28 mouse cellular contexts compared by ENCODE assay signal in genomic region chr13:102526621-102527140, GRCm38 (mm10).
A peak's percentile ranks its signal among the peaks of the same experiment; 100 is the strongest.
DNase-seq lines count a peak whose midpoint lies in the region; ATAC-seq and TF ChIP-seq lines count a peak whose summit lies in the region.
"Had no signal": no experiment of that assay in that cellular context is flagged by ENCODE, and none has a peak within 500 bp of the region (broad histone marks: within the 10 kb centered on the region; RNA-seq: fewer than 3 reads in every experiment).

No protein-coding gene starts in this region.

- no peak overlapping the region for H3K27ac ChIP-seq in heart, postnatal 0 days (ENCODE audit: low read depth)
- no peak overlapping the region for H3K27ac ChIP-seq in midbrain, embryonic 11.5 days (ENCODE audit: low read depth, low read length)
- no peak overlapping the region for H3K27ac ChIP-seq in midbrain, embryonic 16.5 days (ENCODE audit: low read length)
- H3K27ac ChIP-seq: embryonic facial prominence, embryonic 10.5 days; embryonic facial prominence, embryonic 13.5 days; forebrain, embryonic 12.5 days; forebrain, embryonic 15.5 days; heart, adult 2 months; hindbrain, embryonic 12.5 days; intestine, embryonic 15.5 days had no signal

- H3K36me3 ChIP-seq in heart, postnatal 0 days (replicated peaks; ENCODE audit: control insufficient read depth, insufficient read depth, low read length), result no peaks in the 10 kb centered on the region
- no peaks in the 10 kb centered on the region for H3K36me3 ChIP-seq in midbrain, embryonic 11.5 days (ENCODE audit: control insufficient read depth, insufficient read depth, low read length)
- H3K36me3 ChIP-seq in midbrain, embryonic 16.5 days (ENCODE audit: control insufficient read depth, insufficient read depth, low read length), result no peaks in the 10 kb centered on the region
- H3K36me3 ChIP-seq: embryonic facial prominence, embryonic 10.5 days; embryonic facial prominence, embryonic 13.5 days; forebrain, embryonic 12.5 days; forebrain, embryonic 15.5 days; hindbrain, embryonic 12.5 days; intestine, embryonic 15.5 days had no signal

- no peak for TF ChIP-seq EP300 in heart, postnatal 0 days (IDR thresholded peaks at IDR 0.05; ENCODE audit: low read depth)

- H3K9ac ChIP-seq in heart, postnatal 0 days (replicated peaks; ENCODE audit: low read depth, low read length), result no peak overlapping the region
- no peak overlapping the region for H3K9ac ChIP-seq in midbrain, embryonic 11.5 days (ENCODE audit: low read length)
- H3K9ac ChIP-seq in midbrain, embryonic 16.5 days (ENCODE audit: low read depth, low read length), result no peak overlapping the region
- H3K9ac ChIP-seq: embryonic facial prominence, embryonic 13.5 days; forebrain, embryonic 12.5 days; forebrain, embryonic 15.5 days; hindbrain, embryonic 12.5 days; intestine, embryonic 15.5 days had no signal

- TF ChIP-seq CTCF in heart, postnatal 0 days (IDR thresholded peaks at IDR 0.05; ENCODE audit: low read depth), result no peak

- 46% methylated on average over 11 of the region's 11 CpGs for WGBS in heart, postnatal 0 days
- 78% methylated on average over 11 of the region's 11 CpGs for WGBS in midbrain, embryonic 11.5 days
- 76% methylated on average over 11 of the region's 11 CpGs for WGBS in midbrain, embryonic 16.5 days

- no peak overlapping the region for H3K4me2 ChIP-seq in heart, postnatal 0 days (ENCODE audit: low read depth, low read length)
- H3K4me2 ChIP-seq in midbrain, embryonic 11.5 days, result no peak overlapping the region
- no peak overlapping the region for H3K4me2 ChIP-seq in midbrain, embryonic 16.5 days (ENCODE audit: low read length)
- H3K4me2 ChIP-seq: embryonic facial prominence, embryonic 13.5 days; forebrain, embryonic 12.5 days; forebrain, embryonic 15.5 days; heart, embryonic 11.5 days; hindbrain, embryonic 12.5 days; intestine, embryonic 15.5 days had no signal

- intact Hi-C loops in heart, postnatal 14 days (cut with DNase I), result loop anchor here (10.0 kb wide), 1 partner anchor 118 kb away; no protein-coding TSS in a partner anchor

- 0 out of 2 replicates have a peak, but pooled peaks cover 18% of the 10 kb centered on the region for H3K4me1 ChIP-seq in heart, postnatal 0 days (ENCODE audit: control insufficient read depth, insufficient read depth)
- no peaks in the 10 kb centered on the region for H3K4me1 ChIP-seq in midbrain, embryonic 11.5 days (ENCODE audit: control insufficient read depth, insufficient read depth, low read length)
- no peaks in the 10 kb centered on the region for H3K4me1 ChIP-seq in midbrain, embryonic 16.5 days (ENCODE audit: control insufficient read depth, insufficient read depth, low read length)
- H3K4me1 ChIP-seq: embryonic facial prominence, embryonic 10.5 days; embryonic facial prominence, embryonic 13.5 days; forebrain, embryonic 12.5 days; forebrain, embryonic 15.5 days; hindbrain, embryonic 12.5 days; intestine, embryonic 15.5 days had no signal

- no peak for DNase-seq in heart, postnatal 0 days (ENCODE audit: low spot score)
- DNase-seq in heart, postnatal 14 days, result no peak
- DNase-seq in midbrain, embryonic 11.5 days (ENCODE audit: low spot score, missing footprints), result peak; percentile 44
- DNase-seq in adipocyte (ENCODE audit: low spot score), result peak; percentile 20
- DNase-seq in urinary bladder, postnatal 36 days (ENCODE audit: low spot score in 2 of 2), result no peak
- no peak for DNase-seq in kidney, postnatal 25 days
- DNase-seq: adrenal gland, adult 2 months; adrenal gland, postnatal 14 days; cerebellum, adult 11-12 months; cerebellum, adult 8-10 months; cerebellum, postnatal 10 days; cerebellum, postnatal 36 days; embryo, embryonic 11 days; gastrocnemius, postnatal 25 days; heart, adult 2 months; heart, postnatal 10 days; heart, postnatal 4 days had no signal

- no peaks in the 10 kb centered on the region for H3K27me3 ChIP-seq in heart, postnatal 0 days (ENCODE audit: control insufficient read depth, insufficient read depth, low read length)
- no peaks in the 10 kb centered on the region for H3K27me3 ChIP-seq in midbrain, embryonic 11.5 days (ENCODE audit: control insufficient read depth, insufficient read depth, low read length)
- no peaks in the 10 kb centered on the region for H3K27me3 ChIP-seq in midbrain, embryonic 16.5 days (ENCODE audit: control insufficient read depth, insufficient read depth, low read depth, low read length)
- H3K27me3 ChIP-seq: embryonic facial prominence, embryonic 13.5 days; forebrain, embryonic 12.5 days; forebrain, embryonic 15.5 days; hindbrain, embryonic 12.5 days; intestine, embryonic 15.5 days; Patski had no signal

- no peak overlapping the region for H3K4me3 ChIP-seq in heart, postnatal 0 days (ENCODE audit: low read depth, low read length)
- no peak overlapping the region for H3K4me3 ChIP-seq in midbrain, embryonic 11.5 days (ENCODE audit: low read depth, low read length)
- no peak overlapping the region for H3K4me3 ChIP-seq in midbrain, embryonic 16.5 days (ENCODE audit: low read depth, low read length)
- H3K4me3 ChIP-seq: embryonic facial prominence, embryonic 10.5 days; embryonic facial prominence, embryonic 13.5 days; erythroblast, embryonic 14.5 days; forebrain, embryonic 12.5 days; forebrain, embryonic 15.5 days; heart, adult 2 months; hindbrain, embryonic 12.5 days; intestine, embryonic 15.5 days had no signal

- peak; percentile 36; the same call in 1 of the 2 replicates for ATAC-seq in heart, postnatal 0 days (ENCODE audit: insufficient read depth, low read depth)
- ATAC-seq in midbrain, embryonic 11.5 days (ENCODE audit: low FRiP score), result no peak
- ATAC-seq in midbrain, embryonic 16.5 days, result no peak
- ATAC-seq: forebrain, embryonic 15.5 days; hindbrain, embryonic 16.5 days; intestine, embryonic 15.5 days; Patski had no signal

- H3K9me3 ChIP-seq in heart, postnatal 0 days (replicated peaks; ENCODE audit: control insufficient read depth, low read length), result no peaks in the 10 kb centered on the region
- H3K9me3 ChIP-seq in midbrain, embryonic 11.5 days (ENCODE audit: control insufficient read depth, low read length), result no peaks in the 10 kb centered on the region
- no peaks in the 10 kb centered on the region for H3K9me3 ChIP-seq in midbrain, embryonic 16.5 days (replicated peaks; ENCODE audit: control insufficient read depth, low read length, poor library complexity, severe bottlenecking)
- H3K9me3 ChIP-seq: embryonic facial prominence, embryonic 10.5 days; embryonic facial prominence, embryonic 13.5 days; forebrain, embryonic 12.5 days; forebrain, embryonic 15.5 days; hindbrain, embryonic 12.5 days; intestine, embryonic 15.5 days had no signal

Comparison
In these comparisons a context has a peak if more than half of its experiments do, and no peak if none do; other contexts are left out.
1. DNase-seq: peak in midbrain, embryonic 11.5 days (single experiment) and adipocyte (single experiment); none in heart, postnatal 0 days (single experiment), heart, postnatal 14 days (0 of 2), urinary bladder, postnatal 36 days (0 of 2) and kidney, postnatal 25 days (0 of 2).